Mouse (Mus musculus) ovary, postnatal 36 days (tissue): ENCODE data around the gene Gm15085.
"Not testable (repeated sequence)": the region's sequence is repeated elsewhere in the genome, so short reads cannot be mapped to it uniquely, and the experiment has no call there.

ENCODE experiments used
- DNase-seq: peaks from one replicate; pipeline ENCODE4 v3.0.0; 2022; ENCODE audit warnings: low spot score, mixed read lengths

Gm15085 gene

DNA sequence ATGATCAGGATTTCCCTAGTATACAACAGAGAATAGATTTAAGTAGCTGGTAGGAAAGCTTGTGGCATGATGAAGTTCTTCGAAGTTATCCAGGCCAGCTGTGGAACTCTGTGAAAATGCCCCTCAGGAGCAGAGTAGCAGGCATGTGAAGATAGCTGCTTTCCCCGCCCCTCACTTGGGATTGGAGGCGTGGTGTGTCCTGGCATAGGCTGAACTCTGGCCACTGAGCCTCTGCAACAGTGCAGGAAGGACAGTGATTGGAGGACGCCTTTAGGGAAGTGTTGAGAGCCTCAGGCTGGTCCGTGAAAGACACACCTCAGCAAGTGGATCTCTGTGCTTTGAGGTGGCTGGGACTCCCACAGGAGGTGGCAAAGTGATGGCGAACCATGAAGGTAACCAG, at the start of gene Gm15085:
TSS of gene Gm15085 (plus strand) at position 301 of the 400 bp plus-strand sequence.
- not testable (repeated sequence) for DNase-seq
